Mouse (Mus musculus): ENCODE data around the gene Rapgef2.

Rapgef2 gene

DNA sequence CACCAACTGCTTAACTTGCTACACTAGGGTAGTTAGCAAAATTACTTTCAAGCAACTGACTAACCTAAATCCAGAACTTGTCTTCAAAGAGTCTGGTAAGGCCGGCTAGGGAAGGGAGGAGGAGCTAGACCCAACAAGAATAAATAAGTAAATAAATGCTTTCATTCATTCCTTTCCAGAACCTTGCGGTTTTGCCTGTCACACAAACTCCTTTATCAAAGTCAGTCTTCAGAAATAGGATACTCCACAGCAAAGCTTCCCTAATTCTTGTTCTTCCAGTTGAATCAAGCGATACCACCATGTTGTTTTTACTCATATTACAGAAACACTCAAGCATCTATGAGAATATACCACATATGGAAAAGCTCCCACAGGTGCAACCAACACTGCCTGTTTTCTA lies 2.3 kb downstream of the Rapgef2 start:
- no peak for DNase-seq (ENCODE audit: low read depth, low spot score)

GRCm38 (mm10) chr3:79283031-79283430 lies 3.3 kb downstream of the Rapgef2 start:
- no peak for DNase-seq (ENCODE audit: low read depth, low spot score)

DNA sequence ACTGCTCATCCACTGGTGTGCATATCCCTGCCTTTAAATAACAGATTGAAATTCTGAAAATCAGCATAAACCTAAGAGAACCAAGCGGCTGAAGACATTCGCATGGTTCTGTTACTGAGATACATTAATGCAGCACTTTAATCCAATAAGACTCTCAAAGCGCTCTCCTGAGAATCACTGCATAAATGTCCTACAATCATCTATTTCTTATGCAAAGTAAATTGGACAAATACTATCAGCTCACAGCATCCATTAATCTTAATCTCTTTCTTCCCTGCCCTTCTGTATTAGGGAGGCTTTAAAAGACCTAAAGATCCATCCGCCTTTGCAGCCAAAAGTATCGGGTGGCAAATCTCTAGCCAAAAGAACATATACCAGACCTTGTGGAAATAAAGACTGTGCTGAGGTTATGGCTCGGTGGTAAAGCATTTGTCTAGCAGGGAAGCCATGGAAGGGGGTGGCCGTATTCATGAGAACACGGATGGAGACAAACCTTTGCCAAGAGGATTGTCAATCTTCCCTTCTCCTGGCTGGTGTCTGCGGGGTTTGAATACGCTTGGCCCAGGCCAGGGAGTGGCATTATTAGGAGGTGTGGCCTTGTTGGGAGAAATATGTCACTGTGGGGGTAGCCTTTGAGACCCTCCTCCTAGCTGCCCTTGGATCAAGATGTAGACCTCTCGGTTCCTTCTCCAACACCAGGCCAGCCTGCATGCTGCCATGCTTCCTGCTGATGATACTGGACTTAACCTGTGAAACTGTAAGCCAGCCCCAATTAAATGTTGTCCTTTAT lies 10.3 kb downstream of the Rapgef2 start:
- no peak for DNase-seq (ENCODE audit: low read depth, low spot score)

DNA sequence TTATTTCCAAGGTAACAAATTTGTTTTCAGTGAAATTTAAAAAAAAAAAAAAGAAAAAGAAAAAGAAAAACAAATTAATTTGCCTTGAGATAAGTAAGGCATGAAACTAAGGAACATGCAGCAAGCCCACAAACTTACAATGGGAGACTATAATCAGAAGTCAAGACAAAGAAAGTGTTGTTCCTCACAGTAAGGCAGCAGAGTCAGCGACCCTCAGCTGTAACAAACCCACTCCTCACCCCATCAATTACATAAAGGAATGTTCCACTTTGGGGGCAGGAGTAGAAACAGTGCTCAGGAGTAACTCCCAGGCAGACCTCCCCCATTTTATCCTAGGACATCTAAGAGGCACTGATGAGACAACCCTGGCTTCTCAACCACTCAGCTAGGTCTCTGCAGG lies 13.0 kb downstream of the Rapgef2 start:
- DNase-seq (ENCODE audit: low read depth, low spot score) = no peak

DNA sequence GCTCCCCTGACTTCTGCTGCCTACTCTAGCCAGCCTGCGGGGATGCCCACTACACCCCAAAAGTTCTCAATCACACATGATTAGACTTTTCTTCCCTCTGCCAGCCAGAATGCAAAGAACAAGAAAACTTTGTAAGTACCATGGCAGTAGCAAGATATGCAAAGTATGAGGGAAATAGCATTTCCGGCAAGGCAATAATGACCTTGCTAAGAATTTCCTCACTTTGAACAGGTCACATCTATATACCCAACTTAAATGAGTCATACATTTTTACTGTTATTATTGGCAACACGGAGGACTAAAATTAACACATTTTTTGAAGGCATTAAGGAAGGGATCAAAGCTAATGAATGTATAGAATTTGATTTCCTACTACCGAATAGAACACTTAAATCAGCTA lies 13.4 kb downstream of the Rapgef2 start:
- DNase-seq (ENCODE audit: low read depth, low spot score) = no peak

- no peak for DNase-seq (ENCODE audit: low read depth, low spot score)
These were observed 15.2 kb downstream of the Rapgef2 start for GRCm38 (mm10) chr3:79270980-79271555.

DNA sequence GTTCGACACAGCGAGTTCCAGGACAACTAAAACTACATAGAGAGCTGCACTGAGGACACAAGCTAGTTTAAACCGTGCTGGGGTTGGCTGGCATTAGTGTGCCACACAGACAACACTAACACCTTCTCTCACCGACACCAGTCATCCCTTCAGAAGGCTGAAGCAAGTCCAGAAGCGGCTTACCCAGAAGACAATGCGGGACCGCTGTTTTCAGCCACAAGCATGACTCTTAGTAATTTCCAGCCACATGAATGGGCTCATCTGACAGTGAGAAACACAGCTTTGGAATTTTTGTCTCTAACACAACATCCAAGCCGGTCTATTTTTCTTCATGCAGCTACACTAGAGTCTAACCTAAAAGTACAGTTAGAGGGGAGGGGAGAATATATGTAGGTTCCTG lies 16.4 kb downstream of the Rapgef2 start:
- no peak for DNase-seq (ENCODE audit: low read depth, low spot score)

DNA sequence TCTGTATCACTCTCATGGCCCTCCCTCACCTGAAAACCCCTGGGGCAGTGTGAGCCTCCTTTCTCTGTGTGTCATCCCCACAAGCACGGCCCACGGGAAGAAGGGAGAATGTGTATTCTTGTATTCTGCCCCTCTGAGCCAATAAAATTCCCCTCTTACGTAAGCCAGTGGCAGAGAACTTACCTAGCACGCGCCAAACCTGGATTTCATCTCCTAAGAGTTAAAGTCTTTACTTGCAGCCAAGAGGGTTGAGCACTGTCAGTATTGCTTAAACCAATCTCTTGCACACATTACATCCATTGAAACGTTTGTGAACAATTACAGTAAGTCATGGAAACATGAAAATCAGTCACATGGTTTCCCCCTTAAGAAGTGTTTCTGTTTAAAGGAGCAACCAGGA lies 19.3 kb downstream of the Rapgef2 start:
- no peak for DNase-seq (ENCODE audit: low read depth, low spot score)

DNA sequence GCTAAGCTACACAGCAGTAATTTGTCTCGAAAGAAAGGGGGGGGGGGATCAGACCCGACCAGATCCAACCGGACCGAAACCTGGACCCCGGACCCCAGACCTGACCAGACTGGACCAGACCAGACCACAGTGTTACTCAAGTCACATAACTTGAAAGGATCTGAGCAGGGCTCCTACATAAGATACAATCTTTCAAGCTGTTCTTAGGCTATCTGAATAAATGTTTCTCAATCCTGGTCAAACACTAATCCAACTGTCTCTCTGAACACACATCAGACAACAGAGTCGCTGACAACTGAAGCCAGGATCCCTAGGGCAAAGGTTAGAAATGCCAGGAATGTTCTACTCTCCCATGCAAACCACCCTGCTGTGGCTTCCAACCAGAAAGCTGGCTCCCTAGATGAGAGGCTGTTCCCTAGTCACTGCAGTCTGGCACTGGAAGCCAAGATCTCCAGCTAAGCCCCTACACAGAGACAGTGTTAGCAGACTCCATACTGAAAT lies 24.5 kb downstream of the Rapgef2 start:
- DNase-seq (ENCODE audit: low read depth, low spot score) = no peak

GRCm38 (mm10) chr3:79254023-79254422 lies 32.3 kb downstream of the Rapgef2 start:
- no peak for DNase-seq (ENCODE audit: low read depth, low spot score)

- DNase-seq (ENCODE audit: low read depth, low spot score) = no peak
These were observed 32.9 kb downstream of the Rapgef2 start for GRCm38 (mm10) chr3:79253416-79253815.

GRCm38 (mm10) chr3:79252921-79253394 lies 33.4 kb downstream of the Rapgef2 start:
- DNase-seq (ENCODE audit: low read depth, low spot score) = no peak

DNA sequence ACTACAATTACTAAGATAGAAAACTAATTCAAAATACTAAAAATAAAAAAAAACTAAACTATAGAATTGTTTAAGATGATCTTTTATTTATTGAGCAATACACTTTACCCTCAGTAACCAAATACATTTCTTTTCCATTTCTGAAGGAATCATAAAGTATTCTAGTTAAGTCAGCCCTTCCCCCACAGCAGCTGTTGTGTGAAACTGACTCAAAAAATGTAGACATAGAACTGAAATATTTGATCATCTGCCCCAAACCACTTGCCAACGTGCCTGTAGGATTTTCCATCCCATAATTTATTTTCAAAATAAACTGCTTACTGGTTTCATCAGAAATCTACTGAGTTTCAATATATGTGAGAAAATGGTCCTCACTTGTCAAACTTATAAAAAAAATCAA lies 36.4 kb downstream of the Rapgef2 start:
- DNase-seq (ENCODE audit: low read depth, low spot score) = peak; percentile 71

GRCm38 (mm10) chr3:79248659-79249235 lies 37.6 kb downstream of the Rapgef2 start:
- no peak for DNase-seq (ENCODE audit: low read depth, low spot score)

- no peak for DNase-seq (ENCODE audit: low read depth, low spot score)
These were observed 38.1 kb downstream of the Rapgef2 start for GRCm38 (mm10) chr3:79248208-79248607.

DNA sequence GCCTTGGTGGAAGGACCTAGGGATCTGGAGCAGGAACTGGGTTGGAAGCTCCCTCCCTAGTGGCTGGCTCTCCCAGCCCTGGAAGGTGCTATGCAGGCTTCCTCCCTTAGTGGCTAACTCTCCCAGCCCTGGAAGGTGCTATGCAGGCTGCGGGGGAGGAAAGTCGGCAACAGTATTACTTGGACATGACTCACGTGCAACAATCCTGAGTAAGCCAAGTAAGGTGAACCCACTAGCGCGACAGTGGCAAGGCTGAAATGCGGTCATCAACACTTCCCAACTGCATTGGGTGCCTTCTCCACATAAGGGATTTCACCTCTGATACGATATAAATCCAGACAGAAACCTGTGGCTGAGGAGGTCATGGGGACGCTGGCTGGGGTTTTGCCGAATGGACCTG lies 42.0 kb downstream of the Rapgef2 start:
- no peak for DNase-seq (ENCODE audit: low read depth, low spot score)

- no peak for DNase-seq (ENCODE audit: low read depth, low spot score)
These were observed 43.2 kb downstream of the Rapgef2 start for GRCm38 (mm10) chr3:79242922-79243705.

- DNase-seq (ENCODE audit: low read depth, low spot score) = no peak
These were observed 44.0 kb downstream of the Rapgef2 start for GRCm38 (mm10) chr3:79242298-79242697.

GRCm38 (mm10) chr3:79239066-79239462 lies 47.3 kb downstream of the Rapgef2 start:
- DNase-seq (ENCODE audit: low read depth, low spot score) = no peak

GRCm38 (mm10) chr3:79238456-79239065 lies 47.8 kb downstream of the Rapgef2 start:
- DNase-seq (ENCODE audit: low read depth, low spot score) = no peak

DNA sequence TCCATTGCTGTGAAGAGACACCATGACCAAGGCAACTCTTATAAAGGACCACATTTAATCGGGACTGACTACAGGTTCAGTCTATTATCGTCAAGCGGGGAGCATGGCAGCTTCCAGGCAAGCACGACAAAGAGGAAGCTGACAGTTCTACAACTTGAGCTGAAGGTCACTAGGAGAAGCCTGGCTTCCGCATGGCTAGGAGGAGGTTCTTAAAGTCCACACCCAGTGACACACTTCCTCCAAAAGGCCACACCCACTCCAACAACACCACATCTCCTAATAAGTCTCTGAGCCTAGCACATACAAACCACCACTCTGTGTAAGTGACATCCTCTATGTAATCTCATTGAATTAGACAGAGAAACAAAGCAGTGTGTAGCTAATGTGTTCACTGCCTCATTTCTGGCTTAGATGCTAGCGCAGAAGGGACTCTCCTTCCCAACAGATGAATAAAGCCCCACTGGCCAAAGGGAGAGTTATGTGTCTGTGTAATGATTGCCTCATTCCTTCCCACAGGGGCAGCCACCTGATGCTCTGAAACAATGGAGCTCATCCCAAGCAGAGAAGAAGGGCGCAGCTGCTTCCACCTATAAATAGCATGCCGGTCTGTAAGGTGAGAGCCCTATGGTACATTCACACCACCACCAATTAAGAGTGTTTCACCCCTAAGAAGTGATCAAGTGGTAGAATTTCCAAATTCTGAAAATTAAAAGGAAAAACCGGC lies 48.5 kb downstream of the Rapgef2 start:
- DNase-seq (ENCODE audit: low read depth, low spot score) = no peak
